Comparison of ENCODE assay signal across 12 mouse cellular contexts in the genomic region with DNA sequence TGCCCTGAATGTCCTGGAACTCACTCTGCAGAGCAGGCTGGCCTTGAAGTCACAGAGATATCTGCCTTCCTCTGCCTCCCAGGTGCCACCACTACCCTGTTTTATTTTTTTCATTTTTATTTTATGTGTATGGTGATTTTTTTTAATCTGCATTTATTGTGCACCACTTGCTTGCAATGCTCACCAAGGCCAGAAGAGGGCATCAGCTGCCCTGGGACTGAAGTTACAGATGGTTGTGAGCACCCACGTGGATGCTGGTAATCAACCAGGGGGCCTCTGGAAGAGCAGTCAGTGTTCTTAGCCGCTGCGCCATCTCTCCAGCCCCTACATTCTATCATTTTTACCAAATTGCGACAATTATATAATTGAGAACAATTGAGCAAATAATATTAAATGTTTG. TPM values are rescaled to one million over a fixed set of nuclear protein-coding genes. Genes with fewer than 3 reads are reported as not detected.
DNase-seq lines count a peak whose midpoint lies in the region; ATAC-seq and TF ChIP-seq lines count a peak whose summit lies in the region.
"Had no signal": no experiment of that assay in that cellular context is flagged by ENCODE, and none has a peak within 500 bp of the region (broad histone marks: within the 10 kb centered on the region; RNA-seq: fewer than 3 reads in every experiment).

No protein-coding gene starts in this region.

- H3K27ac ChIP-seq in kidney, postnatal 0 days = no peak overlapping the region
- no peak overlapping the region for H3K27ac ChIP-seq in thymus, adult 2 months (ENCODE audit: control insufficient read depth, insufficient read depth, low read length)
- H3K27ac ChIP-seq: embryonic facial prominence, embryonic 12.5 days; forebrain, embryonic 13.5 days; midbrain, embryonic 13.5 days had no signal

- no peak overlapping the region for H3K4me3 ChIP-seq in kidney, postnatal 0 days (replicated peaks; ENCODE audit: low read depth, low read length)
- no peak overlapping the region for H3K4me3 ChIP-seq in thymus, adult 2 months (ENCODE audit: control insufficient read depth, insufficient read depth, low read length)
- H3K4me3 ChIP-seq: embryonic facial prominence, embryonic 12.5 days; forebrain, embryonic 13.5 days; midbrain, embryonic 13.5 days had no signal

- 0 out of 2 replicates have a peak, but pooled peaks cover 3% of the 10 kb centered on the region for H3K4me1 ChIP-seq in kidney, postnatal 0 days (replicated peaks; ENCODE audit: insufficient read depth, low read length)
- peaks cover 8% of the 10 kb centered on the region for H3K4me1 ChIP-seq in thymus, adult 2 months (replicated peaks; ENCODE audit: control insufficient read depth, insufficient read depth, low read length)
- H3K4me1 ChIP-seq: forebrain, embryonic 13.5 days; midbrain, embryonic 13.5 days had no signal

- H3K9me3 ChIP-seq in kidney, postnatal 0 days (replicated peaks; ENCODE audit: low read length) = no peaks in the 10 kb centered on the region
- H3K9me3 ChIP-seq: embryonic facial prominence, embryonic 12.5 days; forebrain, embryonic 13.5 days; midbrain, embryonic 13.5 days had no signal

- peak; percentile 49 for TF ChIP-seq CTCF in kidney, postnatal 0 days (IDR thresholded peaks at IDR 0.05; ENCODE audit: low read depth)
- 0 out of 2 replicates have a peak, but pooled peaks have one; percentile 28 for TF ChIP-seq CTCF in thymus, adult 2 months (IDR thresholded peaks at IDR 0.05; ENCODE audit: borderline replicate concordance, control insufficient read depth, extremely low read depth, insufficient read depth, low read length, poor library complexity)

- no peak for DNase-seq in kidney, postnatal 0 days (ENCODE audit: low spot score)
- DNase-seq in kidney, postnatal 36 days = no peak
- DNase-seq in thymus, adult 2 months = no peak
- DNase-seq in thymus, postnatal 25 days = no peak
- DNase-seq in NIH3T3 (ENCODE audit: low read depth) = peak; percentile 40
- DNase-seq in c-Kit-positive CD71-positive TER-119-positive erythroid progenitor cells, embryonic 14.5 days (ENCODE audit: low spot score) = no peak
- DNase-seq in cerebellum, postnatal 25 days = no peak
- DNase-seq: cerebellum, postnatal 10 days; right cerebral cortex, adult 18-20 months had no signal

- ATAC-seq in kidney, postnatal 0 days (replicated peaks; ENCODE audit: low FRiP score, low read depth) = no peak
- ATAC-seq: forebrain, embryonic 13.5 days; midbrain, embryonic 13.5 days had no signal

- H3K27me3 ChIP-seq in kidney, postnatal 0 days (ENCODE audit: insufficient read depth, low read length) = no peaks in the 10 kb centered on the region
- no peaks in the 10 kb centered on the region for H3K27me3 ChIP-seq in thymus, adult 2 months (ENCODE audit: control insufficient read depth, insufficient read depth, low read length)
- H3K27me3 ChIP-seq: embryonic facial prominence, embryonic 12.5 days; midbrain, embryonic 13.5 days had no signal

- H3K4me2 ChIP-seq in kidney, postnatal 0 days (ENCODE audit: low read length) = no peak overlapping the region
- H3K4me2 ChIP-seq: embryonic facial prominence, embryonic 12.5 days; forebrain, embryonic 13.5 days; midbrain, embryonic 13.5 days had no signal

- TF ChIP-seq POLR2A in thymus, adult 2 months (IDR thresholded peaks at IDR 0.05; ENCODE audit: control insufficient read depth, extremely low read depth, insufficient read depth, low read length, poor library complexity) = no peak

- 89% methylated on average over 4 of the region's 4 CpGs for WGBS in kidney, postnatal 0 days
- 94% methylated on average over 4 of the region's 4 CpGs for WGBS in thymus, adult 2 months

- no peak overlapping the region for H3K9ac ChIP-seq in kidney, postnatal 0 days (ENCODE audit: low read depth, low read length)
- H3K9ac ChIP-seq: embryonic facial prominence, embryonic 12.5 days; forebrain, embryonic 13.5 days; midbrain, embryonic 13.5 days had no signal

- no peaks in the 10 kb centered on the region for H3K36me3 ChIP-seq in kidney, postnatal 0 days (ENCODE audit: insufficient read depth, low read length)
- H3K36me3 ChIP-seq in thymus, adult 2 months (ENCODE audit: control insufficient read depth, insufficient read depth, low read length) = peaks cover 23% of the 10 kb centered on the region
- H3K36me3 ChIP-seq: midbrain, embryonic 13.5 days had no signal

RNA-seq across cellular contexts. Expression of a gene that starts 46.2 kb away (rescaled TPM):
- 1.0 and 1.2 TPM in 2 replicates for polyA plus RNA-seq in kidney, postnatal 0 days (2015; fragmentation: Nextera tagmentation; extraction: Ambion mirVana)
- polyA plus RNA-seq in thymus, adult 2 months (2012; rRNA removed) = 45.1 and 56.5 TPM in 2 replicates

RNA-seq across cellular contexts. Expression of a gene that starts 47.7 kb away (rescaled TPM):
- 154 and 156 TPM in 2 replicates for polyA plus RNA-seq in kidney, postnatal 0 days (2015; fragmentation: Nextera tagmentation; extraction: Ambion mirVana)
- 17.8 and 18.4 TPM in 2 replicates for polyA plus RNA-seq in thymus, adult 2 months (2012; rRNA removed)

RNA-seq across cellular contexts. Expression of a gene that starts 47.8 kb away (rescaled TPM):
- 10.6 and 10.9 TPM in 2 replicates for polyA plus RNA-seq in kidney, postnatal 0 days (2015; fragmentation: Nextera tagmentation; extraction: Ambion mirVana)
- polyA plus RNA-seq in thymus, adult 2 months (2012; rRNA removed) = 15.6 and 21.1 TPM in 2 replicates

Comparison
In these comparisons a context has a peak if more than half of its experiments do, and no peak if none do; other contexts are left out.
1. RNA of a gene that starts 46.2 kb away (polyA plus RNA-seq): 45.1 to 56.5 TPM in thymus, adult 2 months; 1.0 to 1.2 TPM in kidney, postnatal 0 days; every median in the first group is over 10 times any median in the second.